Mouse (Mus musculus) heart, embryonic 14.5 days (tissue): ENCODE measurements around the gene Cdc34b. TPM values are rescaled to one million over a fixed set of nuclear protein-coding genes. Genes with fewer than 3 reads are reported as not detected.

Experiments used
- polyA plus RNA-seq: library from polyadenylated mRNA; unstranded; fragments of >200 nt; fragmentation: Nextera tagmentation; extraction: Ambion mirVana; gene quantifications from 2 replicates; pipeline ENCODE4 v1.2.1, GENCODE M21; 2014

The Cdc34b gene
- polyA plus RNA-seq, 1 experiment from 2014 or later: not detected

Other genes starting within 250 kb of the Cdc34b start
- 11.4 TPM in 2 replicates for gene Epn3, start 241.8 kb upstream of the Cdc34b start, polyA plus RNA-seq
- 4.7 and 6.6 TPM in 2 replicates for gene Mycbpap, start 220.0 kb upstream of the Cdc34b start, polyA plus RNA-seq
- 5.4 and 6.9 TPM in 2 replicates for gene Rsad1, start 192.5 kb upstream of the Cdc34b start, polyA plus RNA-seq
- 0.15 and 0.42 TPM in 2 replicates for gene Chad, start 176.7 kb upstream of the Cdc34b start, polyA plus RNA-seq
- 3.9 and 4.0 TPM in 2 replicates for gene Acsf2, start 139.9 kb upstream of the Cdc34b start, polyA plus RNA-seq
- gene Lrrc59, start 112.0 kb upstream of the Cdc34b start, polyA plus RNA-seq: 104 and 110 TPM in 2 replicates
- gene Mrpl27, start 88.0 kb upstream of the Cdc34b start, polyA plus RNA-seq: 131 and 147 TPM in 2 replicates
- 10.2 and 11.7 TPM in 2 replicates for gene Eme1, start 87.8 kb upstream of the Cdc34b start, polyA plus RNA-seq
- 10.4 and 13.8 TPM in 2 replicates for gene Xylt2, start 64.3 kb upstream of the Cdc34b start, polyA plus RNA-seq
- not detected in 2 replicates for gene Gm11541, start 37.3 kb upstream of the Cdc34b start, polyA plus RNA-seq
- gene Tmem92, start 40.9 kb downstream of the Cdc34b start, polyA plus RNA-seq: not detected in 2 replicates
- 447 and 511 TPM in 2 replicates for gene Col1a1, start 194.4 kb downstream of the Cdc34b start, polyA plus RNA-seq
- gene Hils1, start 225.8 kb downstream of the Cdc34b start, polyA plus RNA-seq: 0.24 TPM in 2 replicates
- gene Sgca, start 234.5 kb downstream of the Cdc34b start, polyA plus RNA-seq: 34.6 and 36.7 TPM in 2 replicates
- gene Ppp1r9b, start 249.3 kb downstream of the Cdc34b start, polyA plus RNA-seq: 8.1 and 8.6 TPM in 2 replicates